Mouse (Mus musculus) embryonic facial prominence, embryonic 11.5 days (tissue): ENCODE measurements around the gene Cnot9. TPM values are rescaled to one million over a fixed set of nuclear protein-coding genes. Genes with fewer than 3 reads are reported as not detected.
"Not testable (repeated sequence)": the region's sequence is repeated elsewhere in the genome, so short reads cannot be mapped to it uniquely, and the experiment has no call there.

Experiments
- ATAC-seq: fragments of 200-750 bp; cut with Nextera tagmentation; replicated peaks from 2 replicates; pipeline ENCODE4 v1.8.0; 2017; ENCODE audit warnings: low read depth; ENCODE audit not compliant: insufficient number of reproducible peaks, low FRiP score, low TSS enrichment
- DNase-seq: peaks from one replicate; pipeline ENCODE4 v3.0.0-alpha.2; 2015; ENCODE audit warnings: low spot score
- H3K27ac ChIP-seq: fragments of 300-500 bp; sonication (generic); replicated peaks from 2 replicates; pipeline ENCODE4 v1.5.1; 2014; ENCODE audit warnings: mild to moderate bottlenecking, low read depth, low read length, control low read depth
- H3K27me3 ChIP-seq: fragments of 300-500 bp; sonication (generic); 2 replicates; pipeline ENCODE4 v1.6.1; 2014; ENCODE audit warnings: mild to moderate bottlenecking, low read length, moderate library complexity, mixed read lengths; ENCODE audit not compliant: control insufficient read depth, insufficient read depth
- H3K36me3 ChIP-seq: fragments of 300-500 bp; sonication (generic); replicated peaks from 2 replicates; pipeline ENCODE4 v1.6.1; 2014; ENCODE audit warnings: low read depth, mild to moderate bottlenecking, low read length, moderate library complexity, mixed read lengths; ENCODE audit not compliant: control insufficient read depth, insufficient read depth
- H3K4me1 ChIP-seq: fragments of 300-500 bp; sonication (generic); 2 replicates; pipeline ENCODE4 v1.6.1; 2014; ENCODE audit warnings: low read length, mixed read lengths; ENCODE audit not compliant: control insufficient read depth, insufficient read depth
- H3K4me2 ChIP-seq: fragments of 300-500 bp; sonication (generic); 2 replicates; pipeline ENCODE4 v1.6.1; 2014; ENCODE audit warnings: low read depth, mild to moderate bottlenecking, control low read depth, low read length, moderate library complexity
- H3K4me3 ChIP-seq: fragments of 300-500 bp; sonication (generic); 2 replicates; pipeline ENCODE4 v1.5.1; 2014; ENCODE audit warnings: low read depth, low read length, control low read depth
- H3K9ac ChIP-seq: fragments of 300-500 bp; sonication (generic); replicated peaks from 2 replicates; pipeline ENCODE4 v1.6.1; 2014; ENCODE audit warnings: mild to moderate bottlenecking, control low read depth, low read length
- H3K9me3 ChIP-seq: fragments of 300-500 bp; sonication (generic); replicated peaks from 2 replicates; pipeline ENCODE4 v1.6.1; 2016; ENCODE audit warnings: mild to moderate bottlenecking, low read length, inconsistent platforms, mixed read lengths; ENCODE audit not compliant: control insufficient read depth
- WGBS: fragments of 180-500 bp; shearing (Covaris S2); extraction: QIAGEN DNeasy Blood & Tissue Kit; methylation state at CpG from one replicate; pipeline ENCODE4 v1.1.7; 2014; 5-methylcytosine and 5-hydroxymethylcytosine counted together
- polyA plus RNA-seq: library from polyadenylated mRNA; unstranded; fragments of >200 nt; fragmentation: Nextera tagmentation; extraction: Ambion mirVana; gene quantifications from 2 replicates; pipeline ENCODE4 v1.2.1, GENCODE M21; 2014

The Cnot9 gene
- polyA plus RNA-seq, 1 experiment from 2014 or later: 112 TPM

DNA sequence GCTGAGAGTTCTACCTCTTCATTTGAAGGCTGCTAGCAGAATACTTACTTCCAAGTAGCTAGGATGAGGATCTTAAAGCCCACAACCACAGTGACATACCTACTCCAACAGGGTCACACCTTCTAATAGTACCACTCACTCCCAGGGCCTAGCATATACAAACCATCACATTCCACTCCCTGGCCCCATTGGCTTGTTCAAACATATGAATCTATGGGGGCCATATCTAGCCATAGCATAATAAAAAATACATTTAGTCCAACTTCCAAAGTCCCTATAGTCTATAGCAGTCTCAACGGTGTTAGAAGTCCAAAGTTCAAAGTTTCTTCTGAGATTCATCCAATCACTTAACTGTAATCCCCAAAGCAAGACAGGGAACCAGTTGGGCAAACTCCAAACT lies 7.1 kb downstream of the Cnot9 start:
- H3K4me3 ChIP-seq, H3K27me3 ChIP-seq, H3K9ac ChIP-seq, ATAC-seq, H3K36me3 ChIP-seq, H3K4me1 ChIP-seq, H3K4me2 ChIP-seq, H3K9me3 ChIP-seq, H3K27ac ChIP-seq, DNase-seq: not testable (repeated sequence)
- WGBS: 98% methylated on average over 1 of the region's 1 CpGs

DNA sequence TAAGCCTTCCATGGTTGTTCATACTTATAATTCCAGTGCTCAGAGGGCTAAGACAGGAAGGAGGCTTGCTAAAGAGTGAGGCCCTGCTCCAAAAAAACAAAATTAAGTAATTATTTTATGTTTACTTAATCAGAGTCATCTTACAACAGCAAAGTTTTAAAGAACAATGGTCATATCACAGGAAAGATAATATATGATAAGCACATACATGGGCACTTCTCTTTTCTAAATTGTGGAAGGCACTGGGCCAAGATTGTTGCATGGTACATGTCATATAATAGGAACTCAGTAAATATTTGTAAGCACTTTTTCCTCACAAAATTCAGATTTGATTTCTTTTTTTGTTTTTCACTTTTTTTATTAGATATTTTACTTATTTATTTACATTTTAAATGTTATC lies 14.0 kb downstream of the Cnot9 start:
- DNase-seq: no peak

DNA sequence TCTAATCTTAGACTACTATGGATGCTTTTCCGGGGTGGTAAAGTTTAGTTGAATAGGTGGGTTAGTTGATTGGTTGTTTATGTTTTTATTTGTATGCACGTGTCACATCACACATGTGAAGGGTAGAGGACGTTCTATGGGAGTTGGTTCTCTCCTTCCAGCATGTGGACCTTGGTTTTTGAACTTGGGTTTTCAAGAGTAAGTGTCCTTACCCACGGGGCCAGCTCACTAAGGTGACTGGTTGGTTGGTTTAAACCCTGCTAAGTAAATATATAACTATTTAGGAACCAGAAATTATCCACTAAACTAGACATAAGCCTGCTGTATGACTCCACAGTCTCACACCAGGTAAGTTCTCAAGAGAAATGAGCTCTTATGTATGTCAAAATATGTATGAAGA lies 18.9 kb downstream of the Cnot9 start:
- DNase-seq: no peak
- no peaks in the 10 kb centered on the region for H3K27me3 ChIP-seq
- H3K36me3 ChIP-seq: peaks cover 12% of the 10 kb centered on the region
- no peak overlapping the region for H3K27ac ChIP-seq
- no peak overlapping the region for H3K4me3 ChIP-seq
- H3K4me2 ChIP-seq: no peak overlapping the region
- H3K9me3 ChIP-seq: no peaks in the 10 kb centered on the region
- H3K4me1 ChIP-seq: no peaks in the 10 kb centered on the region
- ATAC-seq: no peak
- no peak overlapping the region for H3K9ac ChIP-seq
- WGBS: 92% methylated on average over 4 of the region's 4 CpGs

More for the DNA sequence above, 14.0 kb downstream of the Cnot9 start:
- no peak overlapping the region for H3K9ac ChIP-seq
- no peaks in the 10 kb centered on the region for H3K4me1 ChIP-seq
- no peaks in the 10 kb centered on the region for H3K27me3 ChIP-seq
- no peak overlapping the region for H3K4me3 ChIP-seq
- H3K36me3 ChIP-seq: peaks cover 9% of the 10 kb centered on the region; the same call in 1 of the 2 replicates
- H3K27ac ChIP-seq: no peak overlapping the region
- no peaks in the 10 kb centered on the region for H3K9me3 ChIP-seq
- ATAC-seq: no peak
- H3K4me2 ChIP-seq: no peak overlapping the region

DNA sequence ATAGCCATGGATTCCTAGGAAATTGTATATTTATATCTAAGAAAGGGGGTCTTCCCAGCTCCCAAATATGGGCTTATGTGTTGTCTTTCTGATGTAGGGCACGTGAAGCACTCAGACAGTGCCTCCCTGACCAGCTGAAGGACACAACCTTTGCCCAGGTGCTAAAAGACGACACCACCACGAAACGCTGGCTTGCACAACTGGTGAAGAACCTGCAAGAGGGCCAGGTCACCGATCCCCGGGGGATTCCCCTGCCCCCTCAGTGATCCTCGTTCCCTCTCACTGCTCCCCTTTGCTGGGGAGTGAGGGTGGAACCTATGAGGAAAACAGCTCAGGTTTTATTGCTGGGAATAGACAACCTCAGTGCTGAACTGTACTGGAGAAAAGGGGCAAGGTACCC lies 22.7 kb downstream of the Cnot9 start:
- no peak for DNase-seq
- H3K27me3 ChIP-seq: no peaks in the 10 kb centered on the region
- no peak overlapping the region for H3K9ac ChIP-seq
- H3K9me3 ChIP-seq: no peaks in the 10 kb centered on the region
- peaks cover 14% of the 10 kb centered on the region for H3K36me3 ChIP-seq
- H3K4me3 ChIP-seq: no peak overlapping the region
- H3K27ac ChIP-seq: no peak overlapping the region
- no peaks in the 10 kb centered on the region for H3K4me1 ChIP-seq
- H3K4me2 ChIP-seq: no peak overlapping the region
- 89% methylated on average over 7 of the region's 7 CpGs for WGBS
- ATAC-seq: no peak

DNA sequence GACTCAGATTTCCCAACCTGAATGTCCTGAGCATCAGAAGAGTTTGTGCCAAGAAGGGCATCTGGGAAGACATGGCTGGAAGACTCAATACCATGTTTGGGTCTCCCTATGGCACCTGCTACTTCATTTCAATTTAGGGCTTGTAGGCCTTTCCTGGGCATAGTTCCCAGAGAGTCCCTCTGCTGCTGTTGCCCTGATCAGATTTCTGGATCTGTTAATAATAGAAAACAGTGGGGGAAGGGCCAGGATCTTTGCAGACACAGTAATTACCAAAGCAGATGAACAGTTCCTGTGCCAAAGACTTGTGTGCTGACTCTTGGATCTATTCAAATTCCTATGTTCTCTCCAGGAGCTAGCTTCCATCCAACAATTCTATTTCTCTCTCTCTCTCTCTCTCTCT lies 32.8 kb downstream of the Cnot9 start:
- no peak overlapping the region for H3K27ac ChIP-seq
- ATAC-seq (no peak), DNase-seq (no peak)
- H3K27me3 ChIP-seq: no peaks in the 10 kb centered on the region
- no peak overlapping the region for H3K4me3 ChIP-seq
- 0 out of 2 replicates have a peak, but pooled peaks cover 3% of the 10 kb centered on the region for H3K4me1 ChIP-seq
- H3K9ac ChIP-seq: no peak overlapping the region
- no peak overlapping the region for H3K4me2 ChIP-seq
- no peaks in the 10 kb centered on the region for H3K36me3 ChIP-seq
- no peaks in the 10 kb centered on the region for H3K9me3 ChIP-seq

DNA sequence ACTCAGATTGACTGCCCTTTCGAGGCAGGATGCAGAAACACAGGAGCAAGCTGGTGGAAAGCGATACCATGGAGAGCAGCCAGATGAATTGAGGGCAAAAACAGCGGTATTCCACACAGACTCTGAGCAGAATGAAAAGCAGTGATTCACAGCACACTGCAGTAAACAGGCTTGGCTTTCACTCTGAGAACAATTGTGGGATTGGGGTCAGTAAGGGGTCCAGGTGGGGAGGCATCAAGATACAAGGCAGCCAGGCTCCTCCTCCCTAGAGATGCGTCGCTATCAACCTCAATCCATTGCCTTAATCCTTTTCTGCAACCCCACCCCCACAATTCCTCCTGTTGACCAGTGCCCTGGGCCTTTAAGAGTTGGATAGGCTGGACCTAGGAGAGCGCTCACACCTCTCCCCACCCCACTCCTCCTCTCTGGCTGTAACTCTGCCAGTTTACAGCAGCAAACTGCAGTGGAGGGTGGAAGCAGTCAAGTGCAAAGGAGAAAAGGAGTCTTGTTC lies 36.6 kb downstream of the Cnot9 start, which contains the start of gene Plcd4:
Gene Plcd4 (plus strand): TSS at position 438 of the 511 bp plus-strand sequence.
- Histone ChIP-seq H3K36me3 (no peaks in the 10 kb centered on the region), H3K27me3 (no peaks in the 10 kb centered on the region), H3K9me3 (no peaks in the 10 kb centered on the region), H3K4me3 (no peak within 1 kb of the TSS), H3K4me1 (0 out of 2 replicates have a peak, but pooled peaks cover 3% of the 10 kb centered on the region), H3K4me2 (no peak within 1 kb of the TSS; the same call in 1 of the 2 replicates), H3K9ac (no peak within 1 kb of the TSS), H3K27ac (no peak within 1 kb of the TSS)
- ATAC-seq (no peak), DNase-seq (peak; percentile 41)
- 5% methylated on average over 6 of the region's 6 CpGs for WGBS

DNA sequence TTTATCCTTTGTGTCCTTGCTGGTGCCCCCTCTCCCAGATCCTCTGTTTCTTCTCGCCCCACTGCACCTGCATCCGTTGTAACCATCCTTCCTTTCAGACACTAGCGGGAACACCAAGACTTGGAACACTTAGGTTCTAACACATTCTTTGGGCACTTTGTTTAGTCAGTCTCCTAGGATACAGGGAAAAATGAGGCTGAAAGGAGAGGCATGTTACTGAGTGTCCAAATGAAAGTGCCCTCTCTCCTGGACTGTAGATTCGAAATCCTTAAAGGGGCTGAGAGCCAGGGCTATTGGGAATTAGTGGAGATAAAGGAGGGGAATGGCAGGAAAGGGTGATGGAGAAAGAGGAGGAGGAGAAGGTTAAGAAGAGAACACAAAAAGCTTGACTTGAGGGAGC lies 38.3 kb downstream of the Cnot9 start, which contains the start of gene Usp37:
Gene Usp37 (minus strand): TSS at position 101 of the 400 bp plus-strand sequence.
- no peaks in the 10 kb centered on the region for H3K27me3 ChIP-seq
- H3K4me1 ChIP-seq: 0 out of 2 replicates have a peak, but pooled peaks cover 3% of the 10 kb centered on the region
- 74% methylated on average over 4 of the region's 4 CpGs for whole genome bisulfite sequencing
- no peaks in the 10 kb centered on the region for H3K9me3 ChIP-seq
- no peak within 1 kb of the TSS for H3K9ac ChIP-seq
- no peak for ATAC-seq
- no peak within 1 kb of the TSS for H3K4me2 ChIP-seq
- H3K4me3 ChIP-seq: no peak within 1 kb of the TSS
- H3K27ac ChIP-seq: no peak within 1 kb of the TSS
- no peaks in the 10 kb centered on the region for H3K36me3 ChIP-seq
- no peak for DNase-seq

DNA sequence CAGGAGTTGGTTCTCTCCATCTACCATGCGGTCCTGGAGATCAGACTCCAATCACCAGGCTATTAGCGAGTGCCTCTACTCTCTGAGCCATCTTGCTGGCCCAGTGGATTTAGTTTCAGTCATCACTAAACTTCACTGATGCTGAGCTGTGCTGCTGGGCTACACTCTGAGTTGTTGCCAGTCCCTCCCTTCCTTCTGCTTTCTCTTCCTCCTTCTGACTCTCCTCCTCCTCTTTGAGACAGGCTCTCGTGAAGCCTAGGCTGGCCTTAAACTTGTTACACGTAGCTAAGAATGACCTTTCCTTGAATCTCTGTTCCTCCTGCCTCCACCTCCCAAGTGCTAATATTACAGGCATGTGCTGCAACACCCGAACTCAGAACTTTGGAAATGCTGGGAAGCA lies 53.2 kb downstream of the Cnot9 start:
- DNase-seq: no peak
- Histone ChIP-seq H3K4me1 (no peaks in the 10 kb centered on the region), H3K36me3 (no peaks in the 10 kb centered on the region), H3K27ac (no peak overlapping the region), H3K9me3 (no peaks in the 10 kb centered on the region), H3K4me2 (no peak overlapping the region), H3K4me3 (no peak overlapping the region), H3K9ac (no peak overlapping the region), H3K27me3 (no peaks in the 10 kb centered on the region)
- no peak for ATAC-seq
- 86% methylated on average over 5 of the region's 5 CpGs for WGBS
